Mouse (Mus musculus): ENCODE results near the gene 1700067P10Rik.

Gene 1700067P10Rik

DNA sequence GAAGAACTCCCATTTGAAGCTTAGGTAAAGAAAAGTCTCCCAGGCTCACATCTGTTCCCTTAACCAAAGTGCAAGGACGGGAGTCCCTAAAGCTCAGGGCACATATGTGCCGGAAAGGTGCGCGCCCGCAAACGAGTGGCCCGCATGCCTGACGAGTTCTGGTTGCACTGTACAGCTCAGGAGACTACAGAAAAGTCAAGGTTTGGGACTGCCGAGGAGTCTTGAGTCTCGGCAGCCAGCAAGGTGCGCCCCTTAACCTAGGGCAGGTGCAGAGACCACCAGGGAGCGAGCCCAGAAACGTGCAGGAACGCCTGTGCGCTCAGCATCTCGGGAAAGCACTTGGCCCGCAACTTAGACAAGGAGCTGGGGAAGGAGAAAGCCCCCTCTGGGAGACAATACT lies 7.2 kb downstream of the 1700067P10Rik start:
- DNase-seq (ENCODE audit: low spot score), result peak; percentile 31

DNA sequence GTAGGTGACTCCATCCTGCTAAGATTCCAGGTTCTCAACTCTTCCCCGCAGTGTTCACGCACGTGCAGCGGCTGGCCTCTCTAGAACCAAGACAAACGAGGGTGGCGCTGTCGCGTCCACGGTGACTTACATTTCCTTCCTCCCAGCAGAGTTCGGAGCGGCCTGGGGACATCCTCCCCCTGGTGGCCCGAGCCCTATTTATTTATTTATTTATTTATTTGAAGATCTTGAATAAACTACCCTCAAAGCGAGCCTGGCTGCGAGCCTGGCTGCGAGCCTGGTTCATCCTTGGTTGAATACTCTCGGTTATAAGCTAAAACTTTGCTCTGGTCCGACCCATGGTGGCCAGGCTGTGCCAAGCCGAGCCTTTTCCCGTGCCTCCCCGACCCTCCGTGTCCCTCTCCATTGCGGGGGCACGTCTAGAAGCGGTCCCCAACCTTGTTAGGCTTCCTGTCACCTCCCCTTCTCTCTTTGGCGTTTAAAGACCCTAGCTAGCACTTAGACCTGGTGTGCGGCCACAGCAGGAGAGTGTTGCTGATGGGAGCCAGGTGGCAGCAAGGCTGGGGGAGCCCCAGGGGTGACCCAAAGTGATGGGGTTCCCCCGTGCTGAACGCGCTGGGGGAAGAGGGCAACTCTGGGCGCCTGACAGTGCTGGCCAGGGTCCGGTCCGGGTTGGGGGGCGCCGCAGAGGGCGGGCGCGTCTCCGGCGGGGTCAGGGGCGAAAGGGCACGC lies 8.1 kb downstream of the 1700067P10Rik start:
- DNase-seq (ENCODE audit: low spot score), result peak; percentile 69

DNA sequence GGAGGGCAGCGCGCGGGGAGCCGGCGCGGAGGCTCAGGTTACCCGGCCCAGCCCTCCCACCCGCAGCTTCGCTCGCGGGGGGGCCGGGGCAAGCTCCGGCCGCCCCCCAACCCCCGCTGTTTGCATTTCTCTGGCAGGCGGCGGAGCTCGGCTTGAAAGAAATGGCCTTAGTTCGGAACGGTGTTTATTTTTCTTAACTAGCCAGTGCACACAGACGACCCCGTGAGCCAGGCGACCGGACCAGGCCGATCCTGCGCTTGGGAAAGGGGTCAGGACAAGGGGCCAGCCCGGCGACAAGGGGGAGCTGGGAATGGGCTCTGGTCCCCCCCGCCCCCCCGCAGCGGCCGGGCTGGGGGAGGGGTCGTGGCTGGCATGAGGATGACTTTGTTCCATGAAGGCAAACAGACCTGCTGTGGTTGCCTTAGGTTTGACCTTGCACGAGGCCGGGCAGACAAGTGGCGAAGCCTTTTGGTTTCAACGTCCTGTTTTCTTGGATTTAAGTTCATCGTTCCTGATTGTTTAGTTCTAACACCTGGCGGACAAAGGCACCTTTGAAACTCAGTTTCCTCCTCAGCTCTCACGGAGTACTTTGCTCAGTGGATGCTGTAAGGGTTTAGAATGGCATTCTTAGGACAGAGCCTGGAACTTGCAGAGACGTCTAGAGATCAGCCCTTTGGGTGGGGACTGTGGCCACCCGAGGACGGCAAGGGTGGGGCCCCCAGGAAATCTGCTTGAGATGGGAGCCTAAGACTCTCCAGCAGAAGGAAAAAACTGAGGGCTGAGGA lies 8.8 kb downstream of the 1700067P10Rik start:
- DNase-seq (ENCODE audit: low spot score), result peak; percentile 91

DNA sequence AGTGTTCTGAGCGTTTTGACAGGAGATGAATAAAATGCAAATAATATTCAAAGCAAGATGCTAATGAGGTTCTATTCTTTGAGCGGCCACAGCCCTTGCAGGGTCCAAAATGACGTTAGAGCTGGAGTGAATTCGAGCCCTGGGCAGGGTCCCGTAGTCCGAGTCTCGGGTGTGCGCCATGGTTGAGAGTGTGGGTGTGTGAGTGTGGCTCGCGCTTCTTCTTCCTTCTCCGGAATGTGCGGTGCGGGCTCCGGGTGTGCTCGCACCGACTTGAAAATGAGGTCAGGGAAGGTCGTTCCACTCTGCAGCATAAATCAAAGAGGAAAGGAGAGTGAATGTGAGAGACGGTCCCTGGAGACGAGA lies 9.4 kb downstream of the 1700067P10Rik start:
- DNase-seq (ENCODE audit: low spot score), result peak; percentile 59

DNA sequence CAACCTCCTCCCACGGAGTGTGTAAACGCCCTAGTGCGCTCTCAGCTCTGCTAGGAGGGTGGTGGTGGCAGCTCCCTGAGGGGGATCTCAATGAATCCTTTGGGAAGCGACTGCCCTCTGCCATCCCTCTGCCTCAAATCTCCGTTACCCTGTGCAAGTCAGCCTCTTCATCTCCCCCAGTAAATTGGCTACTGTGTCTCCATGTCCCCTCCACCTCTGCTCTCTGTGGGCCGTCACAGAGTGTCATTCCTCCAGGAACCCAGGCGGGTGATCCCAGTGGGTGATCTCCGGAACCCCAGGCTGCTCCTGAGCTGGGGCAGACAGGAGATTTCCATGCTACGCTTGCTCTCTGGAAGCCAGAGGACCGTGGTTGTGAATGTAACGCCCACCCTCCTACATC lies 10.2 kb downstream of the 1700067P10Rik start:
- no peak for DNase-seq (ENCODE audit: low spot score)

DNA sequence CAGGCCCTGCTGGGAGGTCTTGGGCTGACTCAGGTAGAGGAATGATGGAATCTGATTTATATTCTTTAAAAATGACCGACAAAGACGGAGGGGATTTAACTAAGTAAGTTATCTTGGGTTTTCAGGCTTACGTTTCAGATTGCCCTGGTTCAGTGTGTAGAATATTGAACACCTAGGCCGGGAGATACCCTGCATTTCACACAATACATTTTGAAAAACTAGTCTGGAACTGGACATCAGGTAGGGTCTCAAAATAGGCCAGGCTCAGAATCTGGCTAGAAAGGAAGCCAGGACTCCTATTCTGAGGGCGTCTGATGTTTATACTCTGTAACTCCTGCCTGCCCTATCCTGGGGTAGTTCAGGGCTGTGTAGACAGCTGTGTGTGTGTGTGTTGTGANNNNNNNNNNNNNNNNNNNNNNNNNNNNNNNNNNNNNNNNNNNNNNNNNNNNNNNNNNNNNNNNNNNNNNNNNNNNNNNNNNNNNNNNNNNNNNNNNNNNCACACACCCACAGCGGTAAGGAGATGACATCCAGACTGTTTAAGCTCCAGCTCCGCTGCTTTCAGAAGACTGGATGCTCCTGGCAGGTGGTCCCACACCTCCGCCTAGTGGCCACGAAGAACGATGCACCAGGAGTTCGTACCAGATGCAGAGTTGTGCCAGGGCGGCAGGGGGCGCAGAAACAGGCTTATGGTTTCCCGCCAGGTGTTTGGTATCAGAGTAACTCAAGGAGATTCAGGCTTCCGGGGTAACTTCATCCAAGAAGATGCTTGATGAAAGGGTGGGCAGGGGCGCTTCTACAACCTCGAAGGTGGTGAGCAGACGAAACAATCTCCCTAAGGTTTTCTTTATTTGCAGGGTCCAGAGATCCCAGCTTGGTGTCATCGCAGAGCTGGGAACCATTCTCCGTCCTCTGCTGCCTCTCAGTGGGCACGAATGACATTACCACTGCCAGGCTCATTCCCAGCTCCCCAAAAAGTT lies 11.6 kb downstream of the 1700067P10Rik start:
- DNase-seq (ENCODE audit: low spot score), result peak; percentile 90

DNA sequence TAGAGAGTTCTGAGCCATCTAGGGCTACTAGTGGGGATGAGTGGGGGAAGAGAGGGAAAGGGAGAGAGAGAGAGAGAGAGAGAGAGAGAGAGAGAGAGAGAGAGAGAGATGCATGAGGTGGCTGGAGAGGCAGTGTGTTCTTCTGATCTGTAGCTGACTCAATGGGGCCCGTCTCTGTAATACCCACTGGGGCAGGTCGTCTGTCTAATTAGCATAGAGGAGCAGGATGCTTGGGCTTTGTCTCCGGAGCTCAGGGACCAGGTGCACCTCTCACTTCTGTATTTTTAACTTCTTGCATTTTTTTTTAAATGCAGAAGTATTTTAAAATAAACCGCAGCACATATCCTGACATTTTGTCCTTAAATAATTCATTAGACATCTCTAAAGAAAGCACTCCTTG lies 18.2 kb downstream of the 1700067P10Rik start:
- DNase-seq (ENCODE audit: low spot score), result no peak

DNA sequence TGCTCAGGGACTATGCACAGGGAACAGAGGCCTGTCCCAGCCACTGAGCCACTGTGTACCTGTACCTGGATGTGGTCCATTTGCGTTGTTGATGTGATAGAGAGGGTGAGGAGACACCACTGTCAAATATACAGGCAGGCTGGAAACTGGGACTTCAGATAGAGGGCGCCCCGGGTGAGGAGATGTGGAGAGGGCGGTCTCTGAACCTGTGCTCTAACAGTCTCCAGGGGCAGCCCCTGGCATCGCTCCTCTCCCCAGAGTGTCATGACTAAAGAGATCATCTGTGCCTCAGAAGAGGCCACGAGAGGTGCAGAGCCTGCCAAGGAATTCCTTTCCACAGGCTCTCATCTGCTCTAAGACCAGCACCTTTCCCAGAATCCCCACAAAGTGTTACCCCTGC lies 18.7 kb downstream of the 1700067P10Rik start:
- DNase-seq (ENCODE audit: low spot score), result no peak

DNA sequence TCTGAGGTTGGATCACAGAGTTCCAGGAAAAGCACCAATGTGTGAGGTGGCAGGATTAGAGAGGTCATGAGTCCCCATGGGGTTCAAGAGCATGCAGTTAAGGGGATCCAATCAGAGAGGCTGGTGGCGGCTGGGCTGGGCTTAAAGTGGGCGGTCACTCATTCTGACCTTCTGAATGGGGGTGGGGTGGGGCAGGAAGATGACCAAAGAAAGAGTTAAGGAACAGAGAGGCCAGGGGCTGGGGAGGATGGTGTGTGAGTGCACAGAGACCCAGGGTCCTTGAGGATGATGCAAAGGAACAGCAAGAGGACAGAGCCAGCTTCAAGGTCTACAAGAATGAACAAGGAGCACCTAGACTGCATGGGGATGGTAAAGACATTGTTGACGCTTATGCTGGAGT lies 19.4 kb downstream of the 1700067P10Rik start:
- DNase-seq (ENCODE audit: low spot score), result no peak

DNA sequence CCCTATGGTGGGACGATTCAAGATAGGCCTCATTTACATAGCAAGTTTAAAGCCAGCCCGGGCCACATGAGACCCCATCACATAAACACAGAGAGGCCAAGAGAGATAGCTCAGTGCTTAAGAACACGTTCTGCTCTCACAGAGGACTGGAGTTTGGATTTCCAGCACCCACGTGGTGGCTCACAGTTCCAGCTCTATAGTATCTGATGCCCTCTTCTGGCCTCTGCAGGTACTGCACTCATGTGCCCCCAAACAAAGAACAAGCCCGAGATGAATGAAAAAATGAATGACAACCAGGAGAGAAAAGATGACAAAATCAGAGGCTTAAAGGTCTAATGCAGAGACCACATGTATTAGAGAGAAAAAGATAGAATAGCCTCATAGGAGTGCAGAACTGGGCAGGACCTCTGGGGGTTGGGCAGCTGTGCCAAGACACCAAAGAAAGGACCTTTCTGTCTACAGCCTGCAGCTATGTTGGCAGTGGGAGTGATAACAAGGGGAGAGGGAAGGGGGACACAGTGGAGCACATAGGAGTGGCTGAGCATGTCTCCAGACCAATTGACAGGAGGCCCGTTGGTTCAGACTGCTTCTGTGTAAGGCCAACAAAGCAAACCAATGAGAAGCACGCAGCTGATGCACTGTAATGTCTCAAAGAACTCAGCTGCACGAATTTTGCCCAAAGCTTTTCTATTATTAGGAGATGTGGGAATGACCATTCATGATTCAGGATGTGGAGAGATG lies 21.6 kb downstream of the 1700067P10Rik start:
- peak; percentile 33 for DNase-seq (ENCODE audit: low spot score)

DNA sequence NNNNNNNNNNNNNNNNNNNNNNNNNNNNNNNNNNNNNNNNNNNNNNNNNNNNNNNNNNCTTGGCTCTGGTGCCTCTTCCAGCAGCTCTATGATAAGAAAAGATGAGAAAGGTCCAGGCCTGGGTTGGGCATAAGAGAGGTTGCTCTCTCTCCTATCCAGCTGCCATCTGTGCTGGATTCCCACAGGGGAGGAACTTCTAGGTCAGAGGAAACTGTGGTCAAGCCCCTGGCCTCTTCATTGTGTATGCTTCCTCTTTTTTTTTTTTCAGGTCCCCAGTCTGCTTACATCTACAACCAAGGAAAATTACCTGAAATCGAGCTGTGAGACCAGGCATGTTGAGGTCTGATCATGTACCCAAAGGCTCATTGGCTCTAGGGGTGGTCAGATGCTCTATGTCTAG lies 29.5 kb downstream of the 1700067P10Rik start:
- no peak for DNase-seq (ENCODE audit: low spot score)

DNA sequence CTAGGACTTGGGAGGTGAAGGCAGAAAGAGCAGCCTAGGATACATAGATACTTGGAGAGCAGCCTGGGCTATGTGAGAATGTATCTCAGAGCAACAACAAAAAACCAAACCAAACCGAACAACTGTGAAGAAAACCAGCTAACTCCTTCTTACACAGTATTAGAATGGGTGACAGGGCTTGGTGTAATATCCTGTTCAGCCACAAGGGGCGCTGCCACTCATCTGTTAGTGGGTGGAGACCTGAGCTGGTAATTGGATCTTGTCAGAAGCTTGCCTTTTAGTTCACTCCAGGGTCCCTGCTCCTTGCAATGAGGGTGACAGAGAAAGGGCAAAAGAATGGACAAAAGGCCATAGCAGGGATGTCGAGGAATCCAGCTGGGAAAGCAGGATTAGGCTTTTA lies 30.5 kb downstream of the 1700067P10Rik start:
- peak; percentile 53 for DNase-seq (ENCODE audit: low spot score)

DNA sequence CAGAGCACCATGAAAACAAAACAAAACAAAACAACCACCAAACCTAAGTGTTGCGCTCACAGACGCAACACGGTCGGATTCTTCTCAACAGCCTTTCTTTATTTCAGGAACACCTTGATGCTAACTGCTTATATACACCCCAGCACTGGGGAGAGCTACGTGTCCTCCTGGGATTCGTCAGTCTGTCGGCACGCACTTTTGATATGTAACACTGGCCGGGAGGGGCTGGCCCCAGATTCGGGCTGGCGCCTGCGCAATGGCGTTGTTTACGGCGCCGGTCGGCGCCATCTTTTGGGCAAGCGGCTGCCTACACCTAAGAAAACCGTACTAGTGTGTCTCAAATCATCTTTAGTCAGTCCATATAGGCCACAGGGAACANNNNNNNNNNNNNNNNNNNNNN lies 31.3 kb downstream of the 1700067P10Rik start:
- no peak for DNase-seq (ENCODE audit: low spot score)

DNA sequence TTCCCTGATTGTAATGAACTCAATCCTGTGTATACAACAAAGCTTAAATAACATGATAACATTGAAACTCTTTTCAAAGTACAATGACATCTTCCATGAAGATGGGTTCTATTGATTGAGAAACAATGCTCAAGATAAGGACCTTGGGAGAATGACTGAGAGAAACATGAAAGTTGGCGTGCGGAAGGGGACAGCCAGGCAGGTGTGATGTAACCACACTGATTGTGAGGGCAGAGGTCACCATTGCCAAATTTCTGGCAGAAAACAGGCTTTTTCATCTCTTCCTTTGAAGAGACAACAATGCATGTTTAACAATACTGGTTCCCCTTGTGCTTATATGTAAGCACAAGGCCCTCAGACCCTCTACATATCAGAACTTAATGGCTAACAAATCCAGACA lies 43.7 kb downstream of the 1700067P10Rik start:
- DNase-seq (ENCODE audit: low spot score), result no peak
